Mouse (Mus musculus) MEL (cell line): Measurements from ENCODE around the gene Unc80.

Experiments used
- CTCF ChIP-seq, 3 experiments: IDR thresholded peaks in 2 of 3; conservative IDR thresholded peaks in 1 of 3; 2 replicates each; pipeline ENCODE4 v1.5.1; 2011 to 2012; ENCODE audit warnings: low read length in 3 of 3, low read depth in 2 of 3, mild to moderate bottlenecking in 2 of 3, improper control_type of control experiment in 1 of 3, inconsistent platforms in 1 of 3, mixed read lengths in 1 of 3, moderate library complexity in 1 of 3; ENCODE audit not compliant: control insufficient read depth in 1 of 3, insufficient read depth in 1 of 3, poor library complexity in 1 of 3, severe bottlenecking in 1 of 3
- EP300 ChIP-seq, 2 experiments: IDR thresholded peaks; 2 replicates each; pipeline ENCODE4 v1.6.1; 2011; ENCODE audit warnings: improper control_type of control experiment in 2 of 2, low read length in 2 of 2, low read depth in 1 of 2, mild to moderate bottlenecking in 1 of 2
- HCFC1 ChIP-seq: IDR thresholded peaks from 2 replicates; pipeline ENCODE4 v1.6.1; 2012; ENCODE audit warnings: low read depth, mild to moderate bottlenecking, inconsistent platforms, low read length, improper control_type of control experiment, moderate library complexity
- KAT2A ChIP-seq: conservative IDR thresholded peaks from 2 replicates; pipeline ENCODE4 v1.6.1; 2012; ENCODE audit warnings: low read depth, low read length, improper control_type of control experiment, inconsistent platforms
- NELFE ChIP-seq: IDR thresholded peaks from 2 replicates; pipeline ENCODE4 v1.6.1; 2011; ENCODE audit warnings: low read depth, low read length, improper control_type of control experiment
- POLR2A ChIP-seq, 2 experiments: IDR thresholded peaks; 2 replicates each; pipeline ENCODE4 v1.6.1; 2011 to 2012; ENCODE audit warnings: low read length in 2 of 2, mild to moderate bottlenecking in 2 of 2, control low read depth in 1 of 2, improper control_type of control experiment in 1 of 2, low read depth in 1 of 2, moderate library complexity in 1 of 2; ENCODE audit not compliant: control insufficient read depth in 1 of 2, insufficient read depth in 1 of 2, poor library complexity in 1 of 2

GRCm38 (mm10) chr1:66704523-66704922 lies 236.4 kb downstream of the Unc80 start:
- TF ChIP-seq CTCF (IDR thresholded peaks at IDR 0.05 in 2 of 3, conservative IDR thresholded peaks at IDR 0.05 in 1 of 3; ENCODE audit: control insufficient read depth in 1 of 3, insufficient read depth in 1 of 3, low read depth in 2 of 3, low read length in 3 of 3, poor library complexity in 1 of 3, severe bottlenecking in 1 of 3) (no peak), NELFE (no peak), HCFC1 (no peak), KAT2A (no peak), EP300 (IDR thresholded peaks at IDR 0.05; ENCODE audit: low read depth in 1 of 2, low read length in 2 of 2) (no peak), POLR2A (IDR thresholded peaks at IDR 0.05; ENCODE audit: control insufficient read depth in 1 of 2, insufficient read depth in 1 of 2, low read depth in 1 of 2, low read length in 2 of 2, poor library complexity in 1 of 2) (no peak)
